Mouse (Mus musculus) adrenal gland, postnatal 4 days (tissue): ENCODE results near the gene Mtmr1. TPM values are rescaled to one million over a fixed set of nuclear protein-coding genes. Genes with fewer than 3 reads are reported as not detected.

Source experiments
- DNase-seq, 2 experiments: peaks; one replicate each; pipeline ENCODE4 v3.0.0; 2021 to 2022; ENCODE audit warnings: low spot score in 2 of 2, mixed read lengths in 2 of 2
- total RNA-seq, 2 experiments: library from RNA; stranded (reverse); gene quantifications; 2 replicates each; pipeline ENCODE4 v1.2.3; 2021

Gene Mtmr1
- total RNA-seq, 2 experiments from 2014 or later: 25.2 to 26.4 TPM

DNA sequence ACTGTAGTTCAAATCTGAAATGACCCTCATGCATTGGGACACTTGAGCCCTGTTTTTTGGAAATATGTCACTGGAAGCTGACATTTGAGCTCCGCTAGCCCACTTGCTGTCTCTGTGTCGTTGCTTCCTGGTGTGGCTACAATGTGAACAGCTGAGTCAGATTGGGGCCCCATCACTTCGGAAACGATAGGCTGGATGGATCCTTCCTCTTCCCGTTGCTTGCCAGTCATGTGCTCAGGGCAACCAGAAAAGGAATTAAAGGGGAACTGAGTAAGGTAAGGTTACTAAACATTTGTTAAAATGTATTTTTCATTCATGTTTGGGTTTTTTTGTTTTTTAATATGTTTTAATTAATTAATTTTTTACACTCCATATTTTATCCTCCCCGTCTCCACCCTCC is 74.9 kb downstream of the Mtmr1 start:
- DNase-seq: no peak

DNA sequence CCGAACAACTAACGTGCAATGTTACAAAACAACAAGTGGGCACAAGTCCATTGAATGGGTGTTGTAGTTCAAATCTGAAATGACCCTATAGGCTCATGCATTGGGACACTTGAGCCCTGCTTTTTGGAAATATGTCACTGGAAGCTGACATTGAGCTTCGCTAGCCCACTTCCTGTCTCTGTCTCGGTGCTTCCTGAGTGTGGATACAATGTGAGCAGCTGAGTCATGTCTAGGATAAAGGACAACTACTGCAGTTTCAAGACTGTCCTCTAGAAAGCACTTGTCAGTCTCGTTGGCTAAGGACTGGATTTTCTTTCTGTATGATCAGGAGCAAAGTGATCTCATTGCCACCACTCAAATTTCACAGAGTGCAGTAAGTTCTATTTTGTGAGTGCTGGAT is 78.4 kb downstream of the Mtmr1 start:
- no peak for DNase-seq

DNA sequence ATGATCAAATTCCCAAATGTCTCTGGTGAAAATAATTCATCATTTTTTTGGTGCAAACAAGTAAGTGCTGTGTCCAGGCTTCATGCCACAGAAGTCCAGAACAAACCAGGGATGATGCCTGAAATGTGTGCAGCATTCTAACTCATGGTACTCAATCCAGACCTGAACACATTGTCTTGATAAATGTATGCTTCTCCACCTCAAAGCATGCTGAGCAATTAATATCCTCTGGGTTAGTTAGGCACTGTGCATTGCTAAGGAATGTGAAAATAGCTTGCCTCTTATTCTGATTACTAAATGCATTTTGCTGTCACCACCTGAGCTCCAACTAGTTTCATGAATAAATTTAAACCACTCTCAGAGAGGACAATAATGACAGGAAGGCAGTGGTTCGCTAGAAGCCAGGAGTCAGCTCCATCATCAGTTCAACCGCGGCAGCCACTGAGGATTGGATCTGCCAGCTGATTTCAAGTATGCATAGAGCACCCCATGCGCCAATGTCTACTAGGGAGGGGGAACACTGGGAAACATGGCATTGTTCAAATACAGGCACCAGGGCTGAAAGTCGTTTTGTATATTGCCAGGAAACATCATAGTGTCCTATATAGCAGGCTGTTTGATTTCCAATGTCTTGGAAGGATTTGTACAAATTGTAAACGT is 91.6 kb downstream of the Mtmr1 start:
- no peak for DNase-seq

DNA sequence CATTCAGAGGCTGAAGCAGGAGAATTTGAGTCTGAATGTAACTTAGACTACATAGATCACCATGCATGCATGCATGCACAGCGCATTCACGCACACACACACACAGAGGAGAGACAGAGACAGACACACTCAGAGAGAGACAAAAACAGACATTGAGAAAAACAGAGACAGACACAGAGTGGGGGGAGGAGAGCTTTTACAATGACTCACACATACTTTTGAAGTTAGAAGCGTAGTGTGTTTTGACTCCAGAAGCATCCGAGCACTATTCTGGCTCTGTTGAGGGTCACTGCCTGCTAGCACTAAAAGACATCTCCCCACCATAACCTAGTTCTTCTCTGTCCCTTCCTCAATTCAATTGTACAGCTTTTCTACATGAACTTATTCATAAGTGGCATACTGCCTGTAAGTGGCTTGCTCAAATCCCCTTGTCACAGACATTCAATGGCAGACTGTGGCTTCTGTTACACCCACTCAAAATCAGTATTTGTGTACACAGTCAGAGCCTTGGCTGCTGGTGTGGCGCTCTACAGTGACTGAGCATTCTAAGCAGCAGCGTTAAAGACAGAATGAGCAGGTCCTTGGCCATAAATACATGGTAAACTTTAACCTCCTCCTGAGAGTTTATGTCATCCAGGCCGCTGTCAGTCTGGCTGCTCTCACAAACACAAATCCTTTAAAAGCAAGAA is 99.7 kb downstream of the Mtmr1 start:
- no peak for DNase-seq

DNA sequence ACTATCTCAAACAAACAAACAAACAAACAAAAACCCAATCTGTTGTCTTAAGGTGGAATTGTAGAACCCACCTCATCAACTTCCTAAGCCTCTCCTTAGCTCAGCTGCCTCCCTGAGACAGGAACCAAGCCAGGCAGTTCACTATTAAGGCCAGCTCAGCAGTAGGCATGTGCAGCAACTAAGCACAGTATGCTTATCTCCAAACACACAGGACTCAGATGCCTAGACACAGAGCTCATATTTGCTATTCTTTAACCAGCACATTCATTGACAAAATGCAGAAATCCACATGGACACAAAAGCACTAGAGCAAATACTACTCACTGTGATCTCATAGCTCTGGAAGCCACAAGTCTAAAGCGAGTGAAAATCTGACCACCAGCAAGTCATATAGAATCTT is 100.9 kb downstream of the Mtmr1 start:
- DNase-seq: no peak

DNA sequence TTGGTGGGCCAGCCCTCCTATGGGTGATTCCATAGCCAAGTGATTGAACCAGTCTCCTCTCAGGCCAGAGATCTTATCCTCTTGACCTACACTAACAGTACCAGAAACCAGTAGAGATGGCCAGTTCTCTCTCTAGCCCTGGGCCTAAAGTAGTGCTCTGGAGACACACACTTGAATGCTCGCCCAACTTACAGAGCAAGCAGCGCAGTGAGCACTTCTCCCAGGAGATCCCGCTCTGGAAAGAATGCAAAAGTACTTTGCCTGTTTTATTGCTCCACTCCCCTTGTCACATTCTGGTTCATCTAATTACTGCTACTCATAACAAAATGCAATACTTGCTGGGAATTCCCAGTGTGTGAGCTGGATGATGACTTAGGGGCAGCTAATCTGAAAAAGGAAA is 102.9 kb downstream of the Mtmr1 start:
- DNase-seq: no peak

Other genes starting within 250 kb of the Mtmr1 start
- gene Mtm1, start 154.0 kb upstream of the Mtmr1 start, total RNA-seq: 10 to 100 TPM; 18.0 to 19.5 TPM
- 10 to 100 TPM; 64.1 to 66.0 TPM for gene Cd99l2, start 128.1 kb downstream of the Mtmr1 start, total RNA-seq
- gene Hmgb3, start 191.2 kb downstream of the Mtmr1 start, total RNA-seq: 100 to 1,000 TPM; 225 to 235 TPM